Mouse (Mus musculus): ENCODE results near the gene Trim30b. TPM values are rescaled to one million over a fixed set of nuclear protein-coding genes. Genes with fewer than 3 reads are reported as not detected.

The Trim30b gene
- total RNA-seq, 2 experiments from 2014 or later = not detected

GRCm38 (mm10) chr7:104314796-104315353, 54.8 kb downstream of the Trim30b start:
- no peak for TF ChIP-seq CTCF (conservative IDR thresholded peaks at IDR 0.05)
- Histone ChIP-seq H3K27ac (peak overlapping the region; percentile 46; the same call in 1 of the 2 replicates), H3K4me3 (peak overlapping the region; percentile 44)
- no peak for DNase-seq (ENCODE audit: low spot score in 2 of 2)

Other genes starting within 250 kb of the Trim30b start
- gene Ubqln5, start 240.1 kb downstream of the Trim30b start, total RNA-seq (2021) = not detected
- not detected for gene Olfr643, start 232.5 kb downstream of the Trim30b start, total RNA-seq (2021)
- gene Ubqln3, start 226.6 kb downstream of the Trim30b start, total RNA-seq (2021) = not detected
- not detected for gene Ubqlnl, start 219.3 kb downstream of the Trim30b start, total RNA-seq (2021)
- gene Olfm5, start 205.1 kb downstream of the Trim30b start, total RNA-seq (2021) = not detected
- under 1 TPM; 0.20 to 0.26 TPM for gene Olfr648, start 186.5 kb downstream of the Trim30b start, total RNA-seq (2021)
- not detected for gene Olfr649, start 173.9 kb downstream of the Trim30b start, total RNA-seq (2021)
- under 1 TPM; 0.25 to 0.28 TPM for gene Trim6, start 151.1 kb downstream of the Trim30b start, total RNA-seq (2021)
- gene Trim34a, start 125.4 kb downstream of the Trim30b start, total RNA-seq (2021) = 1 to 10 TPM; 1.1 to 2.0 TPM
- gene Trim5, start 81.8 kb downstream of the Trim30b start, total RNA-seq (2021) = under 1 TPM; 0.49 to 0.76 TPM
- 1 to 10 TPM; 2.5 to 2.9 TPM for gene Trim12a, start 54.4 kb downstream of the Trim30b start, total RNA-seq (2021)
- not detected for gene Trim34b, start 40.4 kb downstream of the Trim30b start, total RNA-seq (2021)
- gene Trim12c, start 16.5 kb downstream of the Trim30b start, total RNA-seq (2021) = 1 to 10 TPM; 1.5 to 2.1 TPM
- gene Trim30c, start 31.0 kb upstream of the Trim30b start, total RNA-seq (2021) = not detected
- gene Trim30a, start 95.3 kb upstream of the Trim30b start, total RNA-seq (2021) = 1 to 10 TPM in 1 of 2 experiments, under 1 TPM in 1; 0.64 to 1.1 TPM
- gene Trim30d, start 138.0 kb upstream of the Trim30b start, total RNA-seq (2021) = under 1 TPM; 0.33 to 0.34 TPM
- not detected for gene Olfr651, start 180.2 kb upstream of the Trim30b start, total RNA-seq (2021)
- gene Olfr652, start 191.0 kb upstream of the Trim30b start, total RNA-seq (2021) = not detected
- gene Olfr653, start 207.4 kb upstream of the Trim30b start, total RNA-seq (2021) = not detected
- not detected for gene Olfr654, start 217.1 kb upstream of the Trim30b start, total RNA-seq (2021)
- not detected for gene Olfr655, start 231.9 kb upstream of the Trim30b start, total RNA-seq (2021)
- not detected for gene Olfr656, start 244.1 kb upstream of the Trim30b start, total RNA-seq (2021)